Mouse (Mus musculus): ENCODE measurements at regions not wholly inside any gene's neighbourhood (a gene's known extent, or its start where the extent isn't known, plus 50 kb on each side); places are given as distances from the start of the nearest gene placed in this dataset.

- no peak for DNase-seq (ENCODE audit: low read depth in 2 of 2, low spot score in 2 of 2)
These were observed 291.5 kb downstream of the Gm21750 start for GRCm38 (mm10) chr14:73952511-73952910.

DNA sequence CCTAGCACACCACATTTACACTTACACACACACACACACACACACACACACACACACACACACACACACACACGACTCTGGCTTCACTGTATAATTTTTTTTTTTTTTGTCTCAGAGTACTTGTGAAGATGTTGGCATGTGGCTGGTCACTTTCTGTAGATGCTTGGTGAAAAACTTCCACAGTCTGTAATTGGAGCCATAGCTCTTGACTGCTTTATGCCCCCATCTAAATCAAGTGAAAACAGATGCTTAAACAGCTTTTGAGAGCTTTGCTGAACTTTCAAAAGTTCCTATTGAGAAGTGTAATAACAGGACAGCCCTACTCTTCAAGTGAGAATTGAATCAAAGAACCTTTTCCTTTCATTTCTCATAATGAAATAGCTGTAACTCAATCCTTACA lies 317.7 kb downstream of the Gm21750 start:
- DNase-seq (ENCODE audit: low read depth in 2 of 2, low spot score in 2 of 2): no peak

DNA sequence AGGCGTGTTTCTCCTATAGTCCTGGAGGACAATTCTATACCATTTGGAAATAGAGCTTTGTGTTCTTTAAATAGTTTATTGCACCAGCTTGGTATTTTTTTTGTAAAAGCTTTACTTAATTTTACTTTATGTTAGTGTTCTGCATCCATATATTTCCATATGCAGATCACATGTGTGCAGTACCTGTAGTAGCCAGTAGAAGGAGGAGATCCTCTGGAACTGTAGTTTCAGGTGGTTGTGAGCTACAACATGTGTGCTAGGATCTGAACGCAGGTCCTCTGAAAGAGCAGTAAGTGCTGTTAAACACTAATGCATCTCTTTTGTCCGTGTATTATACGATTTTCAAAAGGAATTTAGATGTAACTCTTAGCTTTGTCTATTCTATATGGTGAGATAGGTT lies 335.2 kb downstream of the Gm21750 start:
- DNase-seq (ENCODE audit: low read depth in 2 of 2, low spot score in 2 of 2): no peak

DNA sequence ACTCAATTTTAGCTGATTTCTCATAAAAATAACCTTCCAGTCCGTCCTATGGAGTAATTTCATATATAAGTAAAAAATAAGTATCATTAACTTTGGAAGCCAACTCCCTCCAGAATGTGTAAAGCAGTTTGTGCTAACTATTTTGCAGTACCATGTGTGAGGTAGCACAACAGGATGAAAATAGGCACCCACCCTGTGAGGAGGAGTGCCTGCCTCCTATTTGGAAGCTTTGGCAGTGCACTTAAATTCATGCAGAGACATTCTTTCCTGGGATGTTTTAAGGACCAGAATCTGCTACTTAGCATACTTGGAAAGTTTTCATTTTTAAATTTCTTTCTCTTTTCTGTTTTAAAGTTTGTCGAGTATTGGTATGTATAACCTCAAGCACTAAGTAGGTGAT lies 336.8 kb downstream of the Gm21750 start:
- no peak for DNase-seq (ENCODE audit: low read depth in 2 of 2, low spot score in 2 of 2)

DNA sequence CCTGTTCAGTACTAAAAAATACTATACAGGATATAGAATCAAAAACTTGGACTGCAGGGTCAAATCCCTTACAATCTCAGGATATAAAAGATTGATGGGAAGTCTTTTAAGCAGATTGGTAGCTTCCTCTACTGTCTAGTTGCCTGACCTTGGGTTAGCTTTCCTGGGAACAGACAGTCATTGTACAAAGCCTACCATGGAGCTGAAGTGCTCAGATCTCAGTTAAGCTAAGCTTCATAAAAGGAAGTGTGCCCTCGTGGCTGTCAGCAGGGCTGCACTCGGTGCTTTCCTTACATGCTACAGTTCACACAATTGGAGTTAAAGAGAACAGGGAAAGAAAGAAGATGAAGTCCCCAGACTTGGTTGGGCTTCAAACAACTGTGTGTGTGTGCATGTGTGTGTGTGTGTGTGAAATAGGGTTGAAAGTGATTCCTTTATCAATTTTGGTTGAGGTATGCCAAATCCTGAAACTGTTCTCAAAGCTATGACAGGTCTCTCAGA lies 338.4 kb downstream of the Gm21750 start:
- DNase-seq (ENCODE audit: low read depth in 2 of 2, low spot score in 2 of 2): no peak

DNA sequence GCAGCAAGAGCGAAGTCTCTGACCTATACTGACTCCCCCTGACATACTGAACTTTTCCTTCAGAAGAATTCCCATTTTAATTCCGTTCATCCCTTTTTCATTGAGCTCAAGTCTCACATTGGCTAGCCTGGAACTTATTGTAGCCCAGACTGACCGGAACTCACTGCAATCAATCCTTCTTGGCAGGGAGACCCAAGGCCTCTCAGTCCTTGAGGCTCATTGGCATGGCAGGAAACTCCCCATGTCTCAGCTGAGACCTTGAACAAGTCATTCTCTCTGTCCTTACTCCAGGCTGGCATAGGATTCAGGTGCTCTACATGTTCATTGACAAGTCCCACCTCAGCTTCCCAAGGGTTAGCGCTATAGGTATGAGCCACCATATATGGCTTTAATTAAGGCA lies 345.9 kb downstream of the Gm21750 start:
- DNase-seq (ENCODE audit: low read depth in 2 of 2, low spot score in 2 of 2): no peak

GRCm38 (mm10) chr14:74011555-74011954 lies 350.5 kb downstream of the Gm21750 start:
- DNase-seq (ENCODE audit: low read depth in 2 of 2, low spot score in 2 of 2): no peak

- no peak for DNase-seq (ENCODE audit: low read depth in 2 of 2, low spot score in 2 of 2)
These were observed 358.4 kb downstream of the Gm21750 start for GRCm38 (mm10) chr14:74019421-74019820.

DNA sequence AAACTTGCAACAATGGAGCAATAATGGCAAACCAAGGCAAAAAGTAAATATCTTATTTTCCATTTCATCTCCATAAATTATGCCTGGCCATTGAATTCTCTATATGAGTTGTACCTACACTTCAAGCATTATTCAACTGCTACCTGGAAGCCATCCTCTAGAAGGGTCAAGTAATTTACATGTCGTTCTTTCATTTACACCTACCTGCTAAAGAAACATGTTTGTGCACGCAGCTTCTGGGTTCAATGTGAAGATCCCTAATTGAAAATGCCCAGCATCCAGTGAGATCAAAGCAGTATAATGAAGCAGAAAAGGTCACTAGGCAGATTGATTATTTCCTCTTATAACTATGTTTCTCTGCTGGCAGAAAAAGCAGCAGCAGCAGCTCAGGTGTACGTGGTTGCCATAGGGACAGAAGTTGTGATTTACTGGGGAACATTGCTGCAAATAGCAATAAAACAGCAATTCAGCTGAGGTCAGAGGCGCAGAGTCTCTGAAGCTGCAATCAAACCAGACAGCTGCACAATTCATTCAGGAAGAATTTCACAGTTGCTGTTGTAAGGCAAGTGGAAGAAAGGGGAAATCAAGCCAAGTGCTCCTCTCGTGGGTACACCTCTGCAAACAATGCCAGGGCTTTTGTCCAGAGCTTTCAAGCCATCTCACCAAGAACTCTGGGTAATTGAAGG lies 386.1 kb downstream of the Gm21750 start:
- no peak for DNase-seq (ENCODE audit: low read depth in 2 of 2, low spot score in 2 of 2)

DNA sequence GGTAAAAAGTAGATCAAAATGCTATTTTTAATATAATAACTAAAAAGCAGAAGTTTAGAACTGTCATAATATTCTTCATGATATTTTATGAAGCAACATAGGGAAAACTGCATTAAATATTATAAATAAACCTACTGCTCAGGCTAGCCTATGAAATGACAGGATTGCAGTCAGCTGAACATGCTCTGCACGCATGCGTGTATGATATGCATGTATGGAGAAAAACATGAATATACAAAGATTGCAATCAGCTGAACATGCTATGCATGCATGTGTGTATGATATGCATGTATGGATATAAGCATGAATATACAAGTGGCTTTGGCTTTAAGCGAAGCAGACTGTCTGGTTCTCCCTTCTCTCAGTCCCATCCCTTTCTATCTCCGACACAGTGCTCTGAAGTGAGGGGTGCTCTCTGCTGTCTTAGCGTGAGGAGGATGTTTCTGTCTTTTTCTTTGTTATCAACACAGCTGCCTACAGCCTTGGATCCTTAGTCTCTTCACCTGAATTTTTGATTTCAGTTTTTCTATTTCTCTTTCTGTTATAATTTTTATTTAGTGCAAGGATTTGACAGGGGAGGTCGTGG lies 386.8 kb downstream of the Gm21750 start:
- no peak for DNase-seq (ENCODE audit: low read depth in 2 of 2, low spot score in 2 of 2)

DNA sequence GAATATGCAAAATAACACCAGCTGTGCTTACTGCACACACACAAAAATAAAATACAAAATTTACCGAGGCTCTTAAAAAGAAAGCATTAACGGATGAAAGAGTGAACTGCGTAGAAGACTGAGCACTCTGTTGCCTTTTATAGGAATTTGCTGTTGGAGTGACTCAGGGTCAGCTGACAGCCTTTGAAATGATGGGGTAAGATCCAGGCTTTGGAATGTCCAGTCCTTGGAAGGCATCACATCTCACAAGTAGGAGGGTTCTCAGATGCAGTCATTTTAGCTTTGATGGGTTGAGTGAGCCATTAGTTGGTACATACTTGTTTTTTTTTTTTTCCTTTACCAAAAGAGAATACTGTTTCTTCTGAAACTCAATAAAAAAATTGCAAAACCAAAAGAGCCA lies 387.4 kb downstream of the Gm21750 start:
- DNase-seq (ENCODE audit: low read depth in 2 of 2, low spot score in 2 of 2): no peak

- DNase-seq (ENCODE audit: low read depth in 2 of 2, low spot score in 2 of 2): no peak
These were observed 405.0 kb downstream of the Gm21750 start for GRCm38 (mm10) chr14:74066051-74066450.

DNA sequence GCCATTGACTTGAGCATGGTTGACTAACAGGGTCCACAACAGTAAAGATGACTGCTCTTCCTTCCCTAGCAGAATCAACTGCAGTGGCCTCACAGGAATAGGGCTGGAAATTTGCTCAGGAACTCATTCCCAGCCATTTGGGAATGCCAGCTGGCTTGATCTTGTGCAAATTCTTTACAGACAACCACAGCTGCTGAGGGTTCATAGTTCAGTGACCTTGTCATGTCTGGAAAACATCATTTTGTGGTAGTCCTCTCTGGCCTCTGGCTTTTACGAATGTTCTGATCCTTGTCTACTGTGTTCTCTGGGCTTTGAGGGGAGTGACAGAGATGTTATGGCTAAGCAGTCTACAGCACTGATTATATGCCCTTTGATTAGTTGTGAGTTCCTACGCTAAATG lies 432.0 kb downstream of the Gm21750 start:
- no peak for DNase-seq (ENCODE audit: low read depth in 2 of 2, low spot score in 2 of 2)

DNA sequence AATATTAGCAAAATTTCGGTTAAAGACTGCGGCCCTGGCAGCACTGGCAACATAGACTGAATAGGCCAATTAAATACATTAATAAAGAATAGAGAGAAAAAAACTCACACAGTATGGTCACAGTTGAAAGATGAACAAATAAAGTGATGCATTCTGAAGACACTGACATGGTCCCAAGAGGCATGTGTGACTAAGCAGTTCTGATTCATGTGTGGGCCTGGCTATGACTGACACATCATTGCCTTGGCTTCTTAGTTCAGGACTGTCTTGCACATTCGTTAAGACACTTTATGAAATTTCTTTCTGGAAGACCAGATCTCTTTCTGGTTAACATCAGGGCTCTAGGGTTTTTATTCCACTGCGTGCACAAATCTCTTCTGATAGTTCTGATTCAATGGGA lies 438.7 kb downstream of the Gm21750 start:
- DNase-seq (ENCODE audit: low read depth in 2 of 2, low spot score in 2 of 2): no peak

DNA sequence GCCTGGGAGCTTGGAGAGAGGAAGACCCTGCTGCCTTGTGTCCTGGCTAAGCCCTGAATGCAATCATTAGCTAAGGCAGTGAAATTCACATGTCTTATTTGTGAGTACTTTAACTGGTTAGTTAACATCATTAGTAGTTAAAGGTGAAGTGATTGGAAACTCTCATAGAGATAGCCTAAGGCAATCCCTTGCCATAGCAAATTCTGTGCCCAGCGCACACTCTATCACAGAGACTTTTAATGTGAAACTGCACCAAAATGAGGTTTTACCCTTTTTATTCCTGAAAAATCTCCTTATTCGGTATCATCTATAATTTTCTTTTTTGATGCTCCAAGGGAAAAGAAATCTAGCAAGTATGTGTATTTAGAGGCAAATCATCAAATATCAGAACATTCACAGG lies 451.6 kb downstream of the Gm21750 start:
- DNase-seq (ENCODE audit: low read depth in 2 of 2, low spot score in 2 of 2): no peak

- no peak for DNase-seq (ENCODE audit: low read depth in 2 of 2, low spot score in 2 of 2)
These were observed 452.1 kb downstream of the Gm21750 start for GRCm38 (mm10) chr14:74113116-74113515.

GRCm38 (mm10) chr14:74113556-74113955 lies 452.5 kb downstream of the Gm21750 start:
- no peak for DNase-seq (ENCODE audit: low read depth in 2 of 2, low spot score in 2 of 2)

GRCm38 (mm10) chr14:74117686-74118085 lies 456.7 kb downstream of the Gm21750 start:
- DNase-seq (ENCODE audit: low read depth in 2 of 2, low spot score in 2 of 2): no peak

DNA sequence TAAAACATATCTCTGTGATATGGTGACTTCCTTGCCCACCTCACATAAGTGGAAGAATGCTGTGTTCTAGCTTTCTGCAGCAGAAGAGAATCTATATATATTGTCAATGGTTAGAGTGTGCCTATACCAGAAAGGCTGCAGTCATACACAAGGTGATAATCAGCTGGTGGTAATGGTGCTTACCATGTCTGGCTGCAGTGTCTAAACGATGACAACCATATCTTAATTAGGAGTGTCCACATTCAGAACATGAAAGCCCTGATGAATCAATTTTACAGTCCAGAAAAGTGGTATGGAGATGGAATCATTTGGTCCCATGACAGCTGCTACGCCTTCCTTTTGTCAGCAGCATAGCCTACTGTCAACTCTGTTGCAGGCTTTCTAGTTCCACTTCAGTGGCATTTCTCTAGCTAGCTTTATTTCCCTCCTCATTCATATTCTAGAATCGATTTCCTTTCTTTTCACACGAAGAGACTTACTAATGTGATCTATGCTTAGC lies 484.2 kb downstream of the Gm21750 start:
- DNase-seq (ENCODE audit: low read depth in 2 of 2, low spot score in 2 of 2): no peak

DNA sequence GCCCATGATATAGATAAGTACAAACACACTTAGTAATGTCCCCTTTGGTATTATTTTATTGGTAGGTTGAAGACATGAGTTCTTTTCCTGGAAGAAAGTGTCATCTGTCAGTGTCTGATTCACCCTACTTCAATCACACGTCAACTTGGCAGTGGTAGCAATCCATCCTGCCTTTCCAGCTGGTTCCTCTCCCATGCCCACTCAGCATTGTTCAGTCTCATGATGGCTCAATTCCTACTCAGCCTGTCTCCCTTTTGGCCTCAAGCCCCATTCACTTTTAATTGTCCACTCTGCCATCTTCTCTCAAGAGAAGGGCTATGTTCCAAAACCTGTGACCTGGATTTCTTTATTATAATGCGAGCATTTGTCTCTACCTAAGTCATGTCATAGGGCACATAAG lies 474.4 kb upstream of the Htr2a start:
- no peak for DNase-seq (ENCODE audit: low read depth in 2 of 2, low spot score in 2 of 2)

DNA sequence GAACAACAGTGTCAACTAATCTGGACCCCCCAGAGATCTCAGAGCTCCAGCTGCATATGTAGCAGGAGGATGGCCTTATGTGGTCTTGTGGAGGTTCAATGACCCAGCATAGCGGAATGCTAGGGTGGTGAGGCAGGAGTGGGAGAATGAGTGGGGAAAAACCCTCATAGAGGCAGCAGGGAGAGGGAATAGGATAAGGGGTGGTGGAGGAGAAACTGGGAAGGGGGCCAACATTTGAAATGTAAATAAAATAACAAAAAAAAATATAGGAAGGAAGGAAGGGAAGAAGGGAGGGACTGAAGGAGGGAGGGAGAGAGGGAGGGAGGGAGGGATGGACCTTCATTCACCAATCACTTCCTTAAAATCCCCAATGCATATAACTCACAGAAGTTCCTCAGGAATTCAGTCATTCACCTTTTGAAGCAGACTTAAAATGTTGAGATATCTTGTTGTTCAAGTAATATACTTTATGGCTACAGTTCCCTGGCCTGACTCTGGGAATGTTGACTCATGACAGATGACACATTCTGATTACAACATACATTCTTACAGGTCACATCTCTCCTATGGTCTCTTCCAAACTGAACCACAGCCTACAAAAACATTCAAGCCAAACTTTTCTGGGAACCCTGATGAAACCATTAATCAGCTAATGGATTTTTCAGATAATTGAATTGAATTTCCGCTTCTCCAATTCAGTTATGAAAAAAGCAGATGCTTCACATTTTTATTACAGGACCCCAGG lies 471.3 kb upstream of the Htr2a start:
- DNase-seq (ENCODE audit: low read depth in 2 of 2, low spot score in 2 of 2): no peak

DNA sequence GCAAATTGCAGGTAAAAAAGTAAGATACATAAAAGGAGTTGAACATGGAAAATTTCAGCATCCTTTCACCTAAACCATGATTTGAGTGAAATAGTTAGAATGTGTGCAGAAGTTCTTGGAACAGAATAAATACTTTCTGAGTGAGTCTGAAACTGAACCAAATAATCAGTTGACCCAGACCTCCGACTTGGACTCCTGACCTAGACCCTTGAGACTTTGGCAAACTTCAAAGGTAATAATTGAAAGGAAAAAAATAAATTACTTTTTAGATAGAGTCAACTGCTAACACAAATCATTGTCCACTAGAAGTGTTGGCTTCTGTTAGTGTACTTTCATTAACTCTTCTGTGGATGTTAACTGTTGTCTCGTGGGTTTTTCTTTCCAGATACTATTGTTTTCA lies 460.6 kb upstream of the Htr2a start:
- DNase-seq (ENCODE audit: low read depth in 2 of 2, low spot score in 2 of 2): no peak
